Mouse (Mus musculus) liver, adult (tissue): ENCODE data around the gene Tbc1d5.

ENCODE experiments used
- GATA4 ChIP-seq: IDR thresholded peaks from 2 replicates; pipeline ENCODE4 v1.6.1; 2014; ENCODE audit warnings: mild to moderate bottlenecking, low read length; ENCODE audit not compliant: insufficient replicate concordance

Tbc1d5 gene

DNA sequence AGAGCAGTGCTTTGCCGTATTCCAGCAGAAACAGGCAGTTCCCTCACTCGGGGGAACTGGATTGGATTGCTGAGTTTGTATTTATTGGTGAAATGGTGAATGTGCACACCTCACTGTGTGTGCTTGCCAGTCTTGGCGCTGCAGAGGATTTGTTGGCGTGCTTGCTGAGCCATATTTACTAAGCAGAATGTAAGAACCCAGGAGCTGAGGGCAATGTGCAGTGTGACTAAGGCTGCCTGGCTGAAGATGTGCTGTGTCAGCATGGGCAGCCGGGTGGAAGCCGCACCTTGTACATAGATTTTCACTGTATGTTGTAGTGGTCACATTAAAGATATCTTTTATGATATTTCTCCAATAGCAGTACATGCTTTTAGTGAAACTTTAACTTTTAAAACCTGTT, 491.0 kb downstream of the Tbc1d5 start:
- no peak for TF ChIP-seq GATA4

DNA sequence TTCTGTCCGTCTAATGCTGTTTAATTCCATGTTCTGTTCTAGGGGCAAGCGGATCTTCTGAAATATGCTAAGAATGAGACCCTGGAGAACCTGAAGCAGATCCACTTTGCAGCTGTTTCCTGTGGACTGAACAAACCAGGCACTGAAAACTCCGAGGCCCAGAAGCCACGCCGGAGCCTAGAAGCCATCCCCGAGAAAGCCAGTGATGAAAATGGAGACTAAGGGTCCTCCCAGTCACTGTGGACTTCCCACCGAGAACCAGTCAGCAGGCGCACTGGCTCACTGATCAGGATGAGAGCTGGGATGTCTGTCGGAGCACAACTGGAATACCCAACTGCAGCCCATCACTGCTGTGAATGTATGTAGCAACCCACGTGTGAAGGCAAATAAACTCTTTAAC, 491.5 kb downstream of the Tbc1d5 start:
- no peak for TF ChIP-seq GATA4

DNA sequence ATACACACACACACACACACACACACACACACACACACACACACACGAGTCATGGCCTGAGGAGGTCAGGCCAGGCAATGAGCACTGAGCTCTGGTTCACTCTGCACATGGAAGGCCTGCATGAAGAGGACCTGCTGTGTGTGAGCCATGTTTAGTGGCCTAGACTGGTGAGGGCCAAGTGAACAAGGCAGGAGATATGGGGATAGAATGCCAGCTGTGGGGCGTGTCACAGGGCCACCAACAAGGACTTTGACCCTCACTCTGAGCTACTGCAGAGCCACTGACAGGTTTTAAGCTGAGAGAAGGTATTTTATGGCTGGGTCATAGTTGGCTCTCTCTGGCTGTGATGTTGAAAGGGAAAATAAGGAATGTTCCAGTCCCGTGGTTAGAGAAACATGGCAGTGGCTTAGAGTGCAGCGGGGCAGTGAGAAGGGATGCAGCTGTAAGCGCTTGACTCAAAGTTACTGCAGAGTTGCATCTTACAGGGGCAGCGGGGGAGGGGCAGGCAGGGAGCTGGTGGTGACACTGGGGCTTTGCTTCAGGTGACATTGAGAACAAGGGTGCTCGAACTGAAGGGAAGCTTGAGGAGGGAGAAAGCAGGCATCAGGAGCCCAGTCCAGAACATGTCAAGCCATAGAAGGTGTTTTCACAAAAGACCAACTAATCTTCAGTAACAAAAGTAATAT, 494.0 kb downstream of the Tbc1d5 start:
- TF ChIP-seq GATA4, result no peak
